Mouse (Mus musculus): ENCODE data around the gene Prdx3.

DNA sequence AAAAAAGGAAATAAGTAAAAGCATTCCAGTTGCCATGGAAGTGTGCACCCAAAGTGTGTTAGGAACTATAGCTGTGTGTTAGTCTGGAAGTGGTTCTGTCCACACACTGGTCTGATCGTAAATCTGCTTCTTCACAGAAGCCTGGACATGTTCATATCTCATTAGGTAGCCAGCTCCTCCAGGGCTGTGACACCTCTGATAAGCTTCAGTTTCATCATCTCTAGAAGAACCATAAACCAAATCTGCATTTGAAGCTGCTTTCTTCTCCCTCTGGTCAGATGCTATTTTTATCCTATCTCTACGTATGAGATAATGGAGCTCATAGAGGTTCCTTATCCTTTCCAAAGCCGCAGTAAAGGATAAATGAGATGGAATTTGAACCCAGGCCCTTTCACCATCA lies 41.5 kb upstream of the Prdx3 start:
- TF ChIP-seq POLR2A (IDR thresholded peaks at IDR 0.05; ENCODE audit: extremely low read depth, insufficient read depth, low read length) = no peak
- TF ChIP-seq CTCF (IDR thresholded peaks at IDR 0.05; ENCODE audit: low read depth, low read length) = no peak
